Mouse (Mus musculus) stomach, postnatal 0 days (tissue): ENCODE measurements around the gene Polm. TPM values are rescaled to one million over a fixed set of nuclear protein-coding genes. Genes with fewer than 3 reads are reported as not detected.
A peak's percentile ranks its signal among the peaks of the same experiment; 100 is the strongest.

ENCODE experiments used
- ATAC-seq: fragments of 200-750 bp; cut with Nextera tagmentation; 2 replicates; pipeline ENCODE4 v1.8.0; 2017; ENCODE audit not compliant: low FRiP score, low TSS enrichment
- DNase-seq: peaks from one replicate; pipeline ENCODE4 v3.0.0-alpha.2; 2016; ENCODE audit warnings: low spot score
- H3K27ac ChIP-seq: fragments of 300-500 bp; sonication (generic); replicated peaks from 2 replicates; pipeline ENCODE4 v1.5.1; 2014; ENCODE audit warnings: mild to moderate bottlenecking, control low read depth
- H3K27me3 ChIP-seq: fragments of 300-500 bp; sonication (generic); 2 replicates; pipeline ENCODE4 v1.6.1; 2014; ENCODE audit warnings: low read length; ENCODE audit not compliant: control insufficient read depth, insufficient read depth
- H3K36me3 ChIP-seq: fragments of 300-500 bp; sonication (generic); 2 replicates; pipeline ENCODE4 v1.6.1; 2014; ENCODE audit warnings: low read length, mixed read lengths; ENCODE audit not compliant: control insufficient read depth, insufficient read depth
- H3K4me1 ChIP-seq: fragments of 300-500 bp; sonication (generic); replicated peaks from 2 replicates; pipeline ENCODE4 v1.6.1; 2014; ENCODE audit warnings: antibody characterized with exemption; ENCODE audit not compliant: control insufficient read depth, insufficient read depth
- H3K4me2 ChIP-seq: fragments of 300-500 bp; sonication (generic); replicated peaks from 2 replicates; pipeline ENCODE4 v1.6.1; 2014; ENCODE audit warnings: low read depth, mild to moderate bottlenecking, control low read depth, moderate library complexity
- H3K4me3 ChIP-seq: fragments of 300-500 bp; sonication (generic); 2 replicates; pipeline ENCODE4 v1.5.1; 2014; ENCODE audit warnings: low read depth, low read length, control low read depth
- H3K9ac ChIP-seq: fragments of 300-500 bp; sonication (generic); 2 replicates; pipeline ENCODE4 v1.6.1; 2014; ENCODE audit warnings: mild to moderate bottlenecking, low read length, control low read depth, mixed read lengths
- H3K9me3 ChIP-seq: fragments of 300-500 bp; sonication (generic); 2 replicates; pipeline ENCODE4 v1.6.1; 2016; ENCODE audit warnings: low read length; ENCODE audit not compliant: control insufficient read depth
- CTCF ChIP-seq: IDR thresholded peaks from 2 replicates; pipeline ENCODE4 v1.5.1; 2016; ENCODE audit warnings: antibody characterized with exemption, low read depth, mild to moderate bottlenecking, moderate library complexity
- EP300 ChIP-seq: optimal IDR thresholded peaks from 2 replicates; pipeline ENCODE3; 2016; ENCODE audit warnings: antibody characterized with exemption
- WGBS: fragments of 180-500 bp; shearing (Covaris S2); extraction: QIAGEN DNeasy Blood & Tissue Kit; methylation state at CpG from one replicate; pipeline ENCODE4 v1.1.7; 2014; 5-methylcytosine and 5-hydroxymethylcytosine counted together
- polyA plus RNA-seq: library from polyadenylated mRNA; unstranded; fragments of >200 nt; fragmentation: Nextera tagmentation; extraction: Ambion mirVana; gene quantifications from 2 replicates; pipeline ENCODE4 v1.2.1, GENCODE M21; 2015

Gene Polm
- polyA plus RNA-seq, 1 experiment from 2014 or later = 6.3 TPM

DNA sequence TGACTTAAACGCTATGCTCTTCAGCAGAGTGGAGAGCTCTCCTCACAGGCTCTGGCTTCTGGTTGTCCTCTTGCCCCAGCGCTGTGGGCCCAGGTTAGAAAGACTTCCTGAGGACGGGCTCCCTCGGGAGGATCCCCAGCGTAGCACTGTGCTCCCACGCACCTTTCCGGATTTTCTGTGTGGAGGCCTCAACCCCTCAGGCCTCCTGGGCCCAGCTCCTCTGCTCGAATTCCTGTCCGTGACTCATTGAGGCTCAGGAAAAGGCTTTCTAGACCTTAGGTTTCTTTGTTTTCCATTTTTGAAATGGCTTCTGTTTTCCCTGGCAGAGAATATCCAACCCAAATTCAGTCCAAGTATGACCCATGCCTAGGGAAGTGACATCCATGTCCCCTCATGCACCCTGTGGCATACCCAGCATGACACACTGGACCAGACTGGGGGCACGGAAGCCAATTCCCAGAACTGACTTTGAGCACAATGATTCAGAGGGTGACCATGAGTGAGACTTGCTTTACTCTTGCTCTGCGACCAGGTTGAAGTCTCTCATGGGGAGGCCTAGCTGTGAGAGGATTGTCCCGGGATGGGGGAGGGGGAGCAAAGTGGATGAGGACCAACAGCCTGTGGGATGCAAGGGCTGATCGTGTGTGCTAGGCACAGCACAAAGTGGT is 22.2 kb upstream of the Polm start:
- no peak for TF ChIP-seq EP300
- TF ChIP-seq CTCF = no peak
- Histone ChIP-seq H3K27me3 (no peaks in the 10 kb centered on the region), H3K4me2 (no peak overlapping the region), H3K27ac (no peak overlapping the region), H3K4me1 (peaks cover 6% of the 10 kb centered on the region; the same call in 1 of the 2 replicates), H3K36me3 (no peaks in the 10 kb centered on the region), H3K9ac (no peak overlapping the region), H3K9me3 (no peaks in the 10 kb centered on the region), H3K4me3 (no peak overlapping the region)
- 84% methylated on average over 13 of the region's 13 CpGs for WGBS
- ATAC-seq = no peak
- no peak for DNase-seq

DNA sequence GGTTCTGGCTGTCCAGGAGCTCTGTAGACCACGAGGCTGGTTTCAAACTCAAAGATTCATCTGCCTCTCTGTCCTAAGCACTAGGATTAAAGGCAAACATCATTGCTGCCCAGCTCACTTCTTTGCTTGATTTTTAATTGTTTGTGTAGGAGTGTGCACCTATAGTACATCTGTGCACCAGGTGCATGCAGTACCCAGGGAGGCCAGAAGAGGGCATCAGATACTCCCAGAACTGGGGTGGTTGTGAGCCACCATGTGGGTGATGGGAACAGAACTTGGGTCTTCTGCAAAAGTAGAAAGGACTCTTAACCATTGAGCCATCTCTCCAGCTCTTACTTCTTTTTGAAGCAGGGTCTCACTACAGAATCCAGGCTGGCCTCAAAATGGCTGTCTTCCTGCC is 20.9 kb upstream of the Polm start:
- DNase-seq (no peak), ATAC-seq (no peak)
- no peak overlapping the region for H3K9ac ChIP-seq
- H3K4me2 ChIP-seq = no peak overlapping the region
- peaks cover 6% of the 10 kb centered on the region; the same call in 1 of the 2 replicates for H3K4me1 ChIP-seq
- TF ChIP-seq CTCF (peak; percentile 42), EP300 (no peak)
- WGBS = 71% methylated on average over 1 of the region's 1 CpGs
- H3K4me3 ChIP-seq = no peak overlapping the region
- no peaks in the 10 kb centered on the region for H3K9me3 ChIP-seq
- H3K36me3 ChIP-seq = no peaks in the 10 kb centered on the region
- no peak overlapping the region for H3K27ac ChIP-seq
- no peaks in the 10 kb centered on the region for H3K27me3 ChIP-seq

DNA sequence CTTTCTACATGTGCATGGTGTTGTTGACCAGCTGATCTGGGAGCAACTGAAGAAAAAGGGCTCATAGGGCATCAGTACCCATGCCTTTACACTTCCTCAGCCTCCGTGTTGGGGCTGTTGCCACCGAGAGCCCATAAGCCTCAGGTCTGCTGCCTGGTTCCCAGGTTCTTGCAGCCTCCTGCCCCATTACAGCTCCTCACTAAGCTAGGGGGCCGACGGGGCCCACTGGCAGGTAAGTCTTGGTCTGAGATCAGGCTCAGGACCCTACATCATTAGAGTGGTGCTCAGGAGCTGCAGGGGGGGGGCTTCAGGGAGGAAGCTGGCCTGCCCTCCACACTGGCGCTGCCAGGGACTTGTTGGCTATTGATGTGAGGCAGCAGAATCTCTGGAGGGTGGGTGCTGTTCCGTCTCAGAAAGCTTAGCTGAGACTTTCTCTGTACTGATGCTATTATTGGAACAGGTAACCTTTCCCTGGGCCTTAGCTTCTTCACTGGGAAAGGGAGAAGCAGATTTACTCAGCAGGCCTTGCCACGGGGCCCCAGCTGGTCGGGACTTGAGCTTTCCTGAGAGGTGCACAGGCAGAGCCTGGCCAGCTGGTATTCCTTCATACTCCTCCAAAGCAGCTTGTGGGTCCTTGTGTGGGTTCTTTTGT is 18.8 kb upstream of the Polm start:
- TF ChIP-seq CTCF = no peak
- no peak for TF ChIP-seq EP300
- Histone ChIP-seq H3K36me3 (no peaks in the 10 kb centered on the region), H3K9ac (no peak overlapping the region), H3K4me1 (0 out of 2 replicates have a peak, but pooled peaks cover 3% of the 10 kb centered on the region), H3K27me3 (no peaks in the 10 kb centered on the region), H3K9me3 (no peaks in the 10 kb centered on the region), H3K4me3 (no peak overlapping the region), H3K27ac (0 out of 2 replicates have a peak overlapping the region, but pooled peaks have one; percentile 24), H3K4me2 (no peak overlapping the region)
- DNase-seq (no peak), ATAC-seq (no peak)
- 82% methylated on average over 8 of the region's 8 CpGs for WGBS

DNA sequence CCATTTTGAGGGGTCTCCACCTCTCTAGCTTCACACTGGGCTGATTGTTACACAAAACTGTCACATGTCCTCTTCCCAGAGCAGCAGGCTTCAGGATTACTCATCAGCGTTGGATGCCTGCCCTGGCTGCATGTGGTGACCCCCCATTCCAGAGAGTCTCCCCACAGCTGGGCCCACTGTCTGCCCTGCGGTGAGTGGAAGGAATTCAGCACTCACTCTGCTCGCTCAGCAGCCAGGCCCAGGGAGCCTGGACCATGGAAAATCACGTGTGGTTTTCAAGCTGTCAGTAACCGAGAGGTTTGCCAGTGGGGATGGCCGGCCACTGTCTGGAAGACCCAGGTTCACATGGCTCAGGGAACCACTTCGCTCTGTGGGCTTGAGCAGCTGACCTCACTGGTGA is 18.1 kb upstream of the Polm start:
- no peaks in the 10 kb centered on the region for H3K4me1 ChIP-seq
- H3K27me3 ChIP-seq = no peaks in the 10 kb centered on the region
- H3K9me3 ChIP-seq = no peaks in the 10 kb centered on the region
- DNase-seq = peak; percentile 40
- no peak overlapping the region for H3K4me2 ChIP-seq
- ATAC-seq = peak; percentile 33; the same call in 1 of the 2 replicates
- WGBS = 38% methylated on average over 7 of the region's 7 CpGs
- H3K36me3 ChIP-seq = no peaks in the 10 kb centered on the region
- H3K9ac ChIP-seq = no peak overlapping the region
- no peak for TF ChIP-seq CTCF
- TF ChIP-seq EP300 = no peak
- no peak overlapping the region for H3K4me3 ChIP-seq
- H3K27ac ChIP-seq = no peak overlapping the region

DNA sequence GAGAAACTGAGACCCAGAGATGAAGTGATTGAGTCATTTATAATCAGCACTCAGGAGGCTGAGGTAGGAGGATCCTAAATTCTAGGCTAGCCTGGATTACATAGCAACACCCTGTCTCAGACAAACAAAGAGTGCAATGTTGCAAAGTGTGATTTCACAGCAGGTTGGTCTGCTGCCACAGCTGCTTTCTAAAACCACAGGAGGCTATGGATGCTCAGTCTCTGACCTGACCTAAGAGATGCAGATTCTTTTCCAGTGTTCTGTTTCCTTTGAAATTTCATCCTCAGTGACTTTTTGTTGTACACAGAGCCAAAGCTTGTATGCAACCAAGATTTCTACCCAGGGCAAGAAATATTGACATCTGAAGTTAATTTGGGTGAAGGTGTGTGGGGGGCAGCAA is 17.7 kb upstream of the Polm start:
- Histone ChIP-seq H3K36me3 (no peaks in the 10 kb centered on the region), H3K27me3 (no peaks in the 10 kb centered on the region), H3K4me1 (no peaks in the 10 kb centered on the region), H3K9ac (no peak overlapping the region), H3K4me2 (no peak overlapping the region), H3K9me3 (no peaks in the 10 kb centered on the region), H3K27ac (0 out of 2 replicates have a peak overlapping the region, but pooled peaks have one; percentile 18), H3K4me3 (no peak overlapping the region)
- DNase-seq = no peak
- ATAC-seq = no peak
- TF ChIP-seq CTCF = no peak
- TF ChIP-seq EP300 = no peak

DNA sequence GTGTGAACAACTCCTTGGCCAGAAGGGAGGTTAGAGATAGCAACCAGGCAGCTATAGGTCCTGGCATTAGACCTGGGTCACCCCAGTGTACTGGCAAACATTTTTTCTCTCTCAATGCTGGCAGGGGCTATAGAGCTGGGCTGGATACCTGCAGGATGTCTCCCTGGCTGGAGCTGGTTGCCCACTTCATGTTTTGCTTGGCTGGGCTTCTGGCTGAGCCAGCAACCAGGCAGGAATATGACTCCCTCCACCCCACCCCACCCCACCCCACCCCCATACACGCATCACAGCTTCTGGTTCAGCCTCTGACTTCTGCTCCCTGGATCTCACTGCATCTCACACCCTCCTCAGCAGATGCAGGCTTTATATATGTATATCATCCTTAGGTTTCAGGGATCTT is 14.5 kb upstream of the Polm start:
- no peak overlapping the region for H3K4me2 ChIP-seq
- 31% methylated on average over 1 of the region's 1 CpGs for WGBS
- no peak overlapping the region for H3K27ac ChIP-seq

More for the DNA sequence above, 14.5 kb upstream of the Polm start:
- TF ChIP-seq CTCF (no peak), EP300 (no peak)
- no peak for DNase-seq
- Histone ChIP-seq H3K9me3 (no peaks in the 10 kb centered on the region), H3K27me3 (no peaks in the 10 kb centered on the region), H3K36me3 (no peaks in the 10 kb centered on the region), H3K4me3 (no peak overlapping the region), H3K9ac (no peak overlapping the region), H3K4me1 (no peaks in the 10 kb centered on the region)
- no peak for ATAC-seq
